ENCODE assay signal across 33 mouse cellular contexts in genomic region chrX:137106498-137106897, GRCm38 (mm10). TPM values are rescaled to one million over a fixed set of nuclear protein-coding genes. Genes with fewer than 3 reads are reported as not detected.
A peak's percentile ranks its signal among the peaks of the same experiment; 100 is the strongest.
DNase-seq lines count a peak whose midpoint lies in the region; ATAC-seq lines count a peak whose summit lies in the region.
"Had no signal": no experiment of that assay in that cellular context is flagged by ENCODE, and none has a peak within 500 bp of the region (broad histone marks: within the 10 kb centered on the region; RNA-seq: fewer than 3 reads in every experiment).

No protein-coding gene starts in this region.

- H3K4me3 ChIP-seq in hindbrain, embryonic 11.5 days (ENCODE audit: low read depth, low read length): no peak overlapping the region
- H3K4me3 ChIP-seq in hindbrain, embryonic 16.5 days (ENCODE audit: low read length): no peak overlapping the region
- H3K4me3 ChIP-seq in midbrain, embryonic 13.5 days (replicated peaks): no peak overlapping the region
- no peak overlapping the region for H3K4me3 ChIP-seq in midbrain, embryonic 15.5 days
- H3K4me3 ChIP-seq: embryonic facial prominence, embryonic 12.5 days; embryonic facial prominence, embryonic 15.5 days; forebrain, embryonic 15.5 days; heart, adult 2 months; heart, embryonic 10.5 days; heart, embryonic 13.5 days had no signal

- no peak overlapping the region for H3K9ac ChIP-seq in hindbrain, embryonic 11.5 days (ENCODE audit: low read depth, low read length)
- H3K9ac ChIP-seq in hindbrain, embryonic 16.5 days (ENCODE audit: low read depth, low read length): no peak overlapping the region
- H3K9ac ChIP-seq in midbrain, embryonic 13.5 days (replicated peaks): no peak overlapping the region
- H3K9ac ChIP-seq in midbrain, embryonic 15.5 days: no peak overlapping the region
- H3K9ac ChIP-seq: embryonic facial prominence, embryonic 12.5 days; embryonic facial prominence, embryonic 15.5 days; forebrain, embryonic 15.5 days; heart, embryonic 13.5 days; hindbrain, embryonic 14.5 days had no signal

- H3K36me3 ChIP-seq in hindbrain, embryonic 11.5 days (ENCODE audit: control insufficient read depth, insufficient read depth, low read length): no peaks in the 10 kb centered on the region
- no peaks in the 10 kb centered on the region for H3K36me3 ChIP-seq in hindbrain, embryonic 16.5 days (ENCODE audit: control insufficient read depth, insufficient read depth, low read length)
- no peaks in the 10 kb centered on the region for H3K36me3 ChIP-seq in midbrain, embryonic 13.5 days
- H3K36me3 ChIP-seq in midbrain, embryonic 15.5 days (replicated peaks): no peaks in the 10 kb centered on the region
- H3K36me3 ChIP-seq: embryonic facial prominence, embryonic 12.5 days; embryonic facial prominence, embryonic 15.5 days; forebrain, embryonic 15.5 days; heart, embryonic 10.5 days; heart, embryonic 13.5 days had no signal

- peak; percentile 38 for DNase-seq in hindbrain, embryonic 11.5 days (ENCODE audit: low spot score)
- DNase-seq in ES-CJ7 (ENCODE audit: low read depth, low spot score): peak; percentile 17
- DNase-seq in MN1 (ENCODE audit: low spot score): peak; percentile 13
- no peak for DNase-seq in lung, adult 18-20 months
- DNase-seq: adrenal gland, postnatal 10 days; adrenal gland, postnatal 36 days; cerebellum, adult 11 months; cerebellum, adult 2 months; cerebellum, adult 9-11 months; cerebellum, postnatal 25 days; gastrocnemius, postnatal 10 days; gastrocnemius, postnatal 36 days; heart, adult 2 months; heart, postnatal 14 days; heart, postnatal 4 days had no signal

- H3K27me3 ChIP-seq in hindbrain, embryonic 11.5 days (ENCODE audit: control insufficient read depth, insufficient read depth, low read length): peaks cover 37% of the 10 kb centered on the region
- peaks cover 22% of the 10 kb centered on the region for H3K27me3 ChIP-seq in hindbrain, embryonic 16.5 days (replicated peaks; ENCODE audit: control insufficient read depth, insufficient read depth, low read length)
- peaks cover 51% of the 10 kb centered on the region for H3K27me3 ChIP-seq in midbrain, embryonic 13.5 days
- H3K27me3 ChIP-seq in midbrain, embryonic 15.5 days (replicated peaks): peaks cover 41% of the 10 kb centered on the region

- 16% methylated on average over 11 of the region's 13 CpGs for WGBS in hindbrain, embryonic 11.5 days
- WGBS in hindbrain, embryonic 16.5 days: 20% methylated on average over 12 of the region's 13 CpGs
- WGBS in midbrain, embryonic 13.5 days: 19% methylated on average over 12 of the region's 13 CpGs
- WGBS in midbrain, embryonic 15.5 days: 12% methylated on average over 12 of the region's 13 CpGs

- H3K27ac ChIP-seq in hindbrain, embryonic 11.5 days (ENCODE audit: low read depth, low read length): no peak overlapping the region
- H3K27ac ChIP-seq in hindbrain, embryonic 16.5 days (ENCODE audit: low read depth, low read length): no peak overlapping the region
- no peak overlapping the region for H3K27ac ChIP-seq in midbrain, embryonic 13.5 days
- no peak overlapping the region for H3K27ac ChIP-seq in midbrain, embryonic 15.5 days
- H3K27ac ChIP-seq: embryonic facial prominence, embryonic 12.5 days; embryonic facial prominence, embryonic 15.5 days; forebrain, embryonic 15.5 days; heart, adult 2 months; heart, embryonic 10.5 days; heart, embryonic 13.5 days; hindbrain, embryonic 14.5 days had no signal

- no peaks in the 10 kb centered on the region for H3K9me3 ChIP-seq in hindbrain, embryonic 11.5 days (ENCODE audit: control insufficient read depth, low read length)
- no peaks in the 10 kb centered on the region for H3K9me3 ChIP-seq in hindbrain, embryonic 16.5 days (ENCODE audit: control insufficient read depth, low read length)
- no peaks in the 10 kb centered on the region for H3K9me3 ChIP-seq in midbrain, embryonic 13.5 days
- H3K9me3 ChIP-seq in midbrain, embryonic 15.5 days: no peaks in the 10 kb centered on the region
- H3K9me3 ChIP-seq: embryonic facial prominence, embryonic 12.5 days; embryonic facial prominence, embryonic 15.5 days; forebrain, embryonic 15.5 days; heart, embryonic 10.5 days; heart, embryonic 13.5 days had no signal

- H3K4me1 ChIP-seq in hindbrain, embryonic 11.5 days (replicated peaks; ENCODE audit: control insufficient read depth, insufficient read depth, low read length): no peaks in the 10 kb centered on the region
- H3K4me1 ChIP-seq in hindbrain, embryonic 16.5 days (ENCODE audit: control insufficient read depth, insufficient read depth, low read depth, low read length): no peaks in the 10 kb centered on the region
- H3K4me1 ChIP-seq in midbrain, embryonic 13.5 days (replicated peaks): no peaks in the 10 kb centered on the region
- H3K4me1 ChIP-seq in midbrain, embryonic 15.5 days: no peaks in the 10 kb centered on the region
- H3K4me1 ChIP-seq: embryonic facial prominence, embryonic 12.5 days; embryonic facial prominence, embryonic 15.5 days; forebrain, embryonic 15.5 days; heart, embryonic 10.5 days; heart, embryonic 13.5 days had no signal

- no peak overlapping the region for H3K4me2 ChIP-seq in hindbrain, embryonic 11.5 days (replicated peaks; ENCODE audit: low read depth, low read length)
- no peak overlapping the region for H3K4me2 ChIP-seq in hindbrain, embryonic 16.5 days (ENCODE audit: low read length)
- no peak overlapping the region for H3K4me2 ChIP-seq in midbrain, embryonic 13.5 days (replicated peaks)
- no peak overlapping the region for H3K4me2 ChIP-seq in midbrain, embryonic 15.5 days
- H3K4me2 ChIP-seq: embryonic facial prominence, embryonic 12.5 days; embryonic facial prominence, embryonic 15.5 days; forebrain, embryonic 15.5 days; heart, embryonic 13.5 days; hindbrain, embryonic 14.5 days had no signal

- no peak for ATAC-seq in hindbrain, embryonic 11.5 days (ENCODE audit: low FRiP score)
- no peak for ATAC-seq in hindbrain, embryonic 16.5 days
- peak; percentile 62; the same call in 1 of the 2 replicates for ATAC-seq in midbrain, embryonic 13.5 days
- ATAC-seq in midbrain, embryonic 15.5 days (replicated peaks): no peak
- no peak for ATAC-seq in megakaryocyte progenitor cell, adult 5-6 weeks (replicated peaks; ENCODE audit: poor library complexity)
- ATAC-seq: CD4-positive, CD25-positive, alpha-beta regulatory T cell, adult 4 months; forebrain, embryonic 15.5 days; Patski had no signal

RNA-seq across cellular contexts. Expression of gene Esx1, which starts 15.4 kb away (rescaled TPM):
- polyA plus RNA-seq in hindbrain, embryonic 11.5 days (2014; fragmentation: Nextera tagmentation; extraction: Ambion mirVana): not detected in 2 replicates
- not detected in 2 replicates for polyA plus RNA-seq in hindbrain, embryonic 16.5 days (2015; fragmentation: Nextera tagmentation; extraction: Ambion mirVana)
- not detected in 2 replicates for polyA plus RNA-seq in midbrain, embryonic 13.5 days (2015; fragmentation: Nextera tagmentation; extraction: Ambion mirVana)
- polyA plus RNA-seq in midbrain, embryonic 15.5 days (2015; fragmentation: Nextera tagmentation; extraction: Ambion mirVana): not detected in 2 replicates
- total RNA-seq in megakaryocyte progenitor cell, adult 5-6 weeks (2015): not detected in 2 replicates
- total RNA-seq in megakaryocyte progenitor cell, adult 5-6 weeks (2017): not detected in 2 replicates
- total RNA-seq: adrenal gland, adult 18-20 months; adrenal gland, postnatal 10 days; adrenal gland, postnatal 36 days; common myeloid progenitor, adult 5-6 weeks; gastrocnemius, adult 18-20 months; gastrocnemius, postnatal 10 days; gastrocnemius, postnatal 36 days; granulocyte monocyte progenitor cell, adult 5-6 weeks; heart, adult 2 months; heart, postnatal 14 days; heart, postnatal 4 days had no signal
- polyA plus RNA-seq: CD4-positive, CD25-positive, alpha-beta regulatory T cell, adult 4 months; cerebellum, adult 2 months; embryonic facial prominence, embryonic 12.5 days; embryonic facial prominence, embryonic 15.5 days; forebrain, embryonic 11.5 days; forebrain, embryonic 15.5 days; heart, adult 2 months; heart, embryonic 13.5 days; heart, embryonic 16.5 days; hindbrain, embryonic 14.5 days had no signal

RNA-seq across cellular contexts. Expression of gene Fam199x, which starts 57.1 kb away (rescaled TPM):
- polyA plus RNA-seq in hindbrain, embryonic 11.5 days (2014; fragmentation: Nextera tagmentation; extraction: Ambion mirVana): 12.0 and 12.1 TPM in 2 replicates
- 6.9 and 8.2 TPM in 2 replicates for polyA plus RNA-seq in hindbrain, embryonic 16.5 days (2015; fragmentation: Nextera tagmentation; extraction: Ambion mirVana)
- 8.2 and 9.8 TPM in 2 replicates for polyA plus RNA-seq in midbrain, embryonic 13.5 days (2015; fragmentation: Nextera tagmentation; extraction: Ambion mirVana)
- polyA plus RNA-seq in midbrain, embryonic 15.5 days (2015; fragmentation: Nextera tagmentation; extraction: Ambion mirVana): 8.5 and 9.4 TPM in 2 replicates
- 5.6 and 5.9 TPM in 2 replicates for total RNA-seq in megakaryocyte progenitor cell, adult 5-6 weeks (2015)
- total RNA-seq in megakaryocyte progenitor cell, adult 5-6 weeks (2017): 9.3 and 11.7 TPM in 2 replicates

Comparison
In these comparisons a context has a peak if more than half of its experiments do, and no peak if none do; other contexts are left out.
1. DNase-seq: peak in hindbrain, embryonic 11.5 days (single experiment), ES-CJ7 (single experiment) and MN1 (single experiment); none in lung, adult 18-20 months (0 of 2).